Mouse (Mus musculus): ENCODE data around the gene Ankfn1.

- no peak for TF ChIP-seq CTCF (IDR thresholded peaks at IDR 0.05; ENCODE audit: extremely low read depth, insufficient read depth, low read length)
- TF ChIP-seq POLR2A (IDR thresholded peaks at IDR 0.05; ENCODE audit: extremely low read depth, insufficient read depth, low read length) = no peak
These were observed 312.1 kb downstream of the Ankfn1 start for GRCm38 (mm10) chr11:89465381-89465780.
